Mouse (Mus musculus) splenic B cell, adult 2 months (primary cell): ENCODE measurements at regions not wholly inside any gene's neighbourhood (a gene's known extent, or its start where the extent isn't known, plus 50 kb on each side); places are given as distances from the start of the nearest gene placed in this dataset.

Experiments used
- DNase-seq: peaks from one replicate; pipeline ENCODE4 v3.0.0-alpha.2; 2011; ENCODE audit warnings: low read depth, low spot score
- H3K27me3 ChIP-seq: 2 replicates; pipeline ENCODE4 v1.6.1; 2012; ENCODE audit warnings: mild to moderate bottlenecking, low read length, moderate library complexity, mixed read lengths; ENCODE audit not compliant: control insufficient read depth, poor library complexity, insufficient read depth, severe bottlenecking
- H3K36me3 ChIP-seq: 2 replicates; pipeline ENCODE4 v1.6.1; 2012; ENCODE audit warnings: mild to moderate bottlenecking, low read length, moderate library complexity, mixed read lengths; ENCODE audit not compliant: control insufficient read depth, poor library complexity, insufficient read depth, severe bottlenecking

DNA sequence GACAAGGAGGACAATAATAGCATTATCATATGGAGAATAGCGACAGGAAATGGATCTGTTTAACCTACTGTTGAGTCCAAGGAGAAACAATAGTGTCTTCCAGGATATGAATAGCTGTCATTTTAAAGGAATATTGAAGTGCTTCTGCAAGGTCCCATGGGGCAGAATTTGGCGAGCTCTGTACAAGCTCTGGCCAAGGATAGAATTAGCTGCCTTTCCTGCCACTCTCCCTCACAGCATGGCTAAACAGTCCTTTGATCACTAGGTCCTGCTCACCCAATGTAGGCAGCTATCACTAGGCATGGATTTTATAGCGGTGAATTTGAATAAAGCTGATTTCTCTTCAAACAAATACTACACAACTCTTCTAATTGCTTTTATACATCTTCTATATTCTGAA, 74.2 kb upstream of the Map3k7 start:
- Histone ChIP-seq H3K27me3 (no peaks in the 10 kb centered on the region), H3K36me3 (no peaks in the 10 kb centered on the region)
- no peak for DNase-seq

DNA sequence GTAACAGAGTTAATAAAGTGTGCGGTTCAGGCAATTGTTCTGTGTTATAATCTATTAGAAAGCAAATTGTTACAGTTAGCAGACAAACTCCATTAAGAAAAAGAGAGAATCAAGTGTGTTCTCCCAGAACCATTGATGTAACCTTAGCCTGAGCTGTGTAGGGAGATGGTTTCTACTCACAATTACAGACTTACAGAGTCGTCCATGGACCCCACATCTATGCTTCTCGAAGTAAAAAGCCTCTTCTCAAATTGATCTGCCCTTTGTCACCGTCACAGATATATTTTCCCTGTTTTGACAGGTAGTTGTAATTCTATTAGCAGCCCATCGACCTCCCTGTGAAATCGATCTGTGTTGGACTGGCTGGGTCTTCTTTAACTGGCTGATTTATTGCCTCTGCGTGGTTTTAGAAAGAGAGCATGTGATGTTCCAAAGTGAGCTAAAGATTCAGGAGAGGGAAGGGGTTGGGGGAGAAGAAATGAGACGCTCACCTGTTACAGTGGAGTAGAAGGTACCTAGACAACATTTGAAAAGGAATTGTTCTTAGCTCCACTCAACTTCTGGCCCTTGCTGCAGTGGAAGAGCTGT, 54.7 kb upstream of the Map3k7 start:
- no peaks in the 10 kb centered on the region for H3K27me3 ChIP-seq
- H3K36me3 ChIP-seq = no peaks in the 10 kb centered on the region
- DNase-seq = no peak
